Mouse (Mus musculus) left cerebral cortex, adult 2 months (tissue): Measurements from ENCODE around the gene Apaf1. TPM values are rescaled to one million over a fixed set of nuclear protein-coding genes. Genes with fewer than 3 reads are reported as not detected.

Experiments
- DNase-seq, 2 experiments: peaks; one replicate each; pipeline ENCODE4 v3.0.0; 2021 to 2022; ENCODE audit warnings: low spot score in 2 of 2, mixed read lengths in 1 of 2; ENCODE audit errors: extremely low spot score in 1 of 2
- H3K27ac ChIP-seq: fragments of 200-600 bp; 2 replicates; pipeline ENCODE4 v1.8.1; 2022
- H3K4me3 ChIP-seq: fragments of 200-600 bp; 2 replicates; pipeline ENCODE4 v1.8.1; 2022
- CTCF ChIP-seq: fragments of 200-600 bp; IDR thresholded peaks from 2 replicates; pipeline ENCODE4 v1.8.1; 2022; ENCODE audit warnings: antibody characterized with exemption, mild to moderate bottlenecking, moderate library complexity
- intact Hi-C: fragments of 180-260 bp; cut with DNase I; formaldehyde crosslinking; loops from one replicate; pipeline ENCODE4 v1.15.1; 2025
- total RNA-seq, 2 experiments: library from RNA; stranded (reverse); gene quantifications; 2 replicates each; pipeline ENCODE4 v1.2.3; 2021

The Apaf1 gene
- total RNA-seq, 2 experiments from 2014 or later = 11.0 to 13.7 TPM

DNA sequence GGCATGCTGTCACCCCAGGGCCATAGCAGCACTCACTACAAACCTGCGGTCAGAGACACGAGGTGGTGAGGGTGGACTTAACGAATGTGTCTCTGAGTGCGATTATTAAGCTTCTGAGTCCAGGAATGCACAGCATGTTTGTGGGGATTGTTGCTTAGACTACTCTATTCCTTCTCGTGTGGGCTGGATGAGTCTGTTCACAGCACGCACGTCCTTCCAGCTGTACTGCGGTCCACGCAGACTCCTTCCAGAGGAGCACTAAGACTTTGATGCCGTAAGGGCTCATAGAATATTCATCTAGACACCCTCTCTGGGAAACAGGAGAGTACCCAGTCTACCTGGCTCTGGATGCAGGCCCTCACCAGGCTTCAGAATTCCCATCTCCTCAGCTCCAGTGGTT, 114.3 kb downstream of the Apaf1 start:
- no peak overlapping the region for H3K4me3 ChIP-seq
- H3K27ac ChIP-seq = peak overlapping the region; percentile 77
- intact Hi-C loops = loop anchor here (5.0 kb wide), 4 partner anchors 64 to 246 kb away; no protein-coding TSS in a partner anchor
- no peak for DNase-seq
- TF ChIP-seq CTCF = no peak

GRCm38 (mm10) chr10:90966821-90967220, 115.7 kb downstream of the Apaf1 start:
- Histone ChIP-seq H3K4me3 (no peak overlapping the region), H3K27ac (peak overlapping the region; percentile 85)
- DNase-seq = peak; percentile 66 to 79
- TF ChIP-seq CTCF = no peak; the same call in 1 of the 2 replicates
- intact Hi-C loops = loop anchor here (2.0 to 5.0 kb wide), 5 partner anchors 34 to 245 kb away; no protein-coding TSS in a partner anchor

- Histone ChIP-seq H3K27ac (peak overlapping the region; percentile 85), H3K4me3 (no peak overlapping the region)
- intact Hi-C loops = loop anchor here (2.0 to 5.0 kb wide), 5 partner anchors 35 to 243 kb away; no protein-coding TSS in a partner anchor
- peak in 1 of 2 experiments; percentile 52 for DNase-seq
- TF ChIP-seq CTCF = no peak
Measured at GRCm38 (mm10) chr10:90965671-90966315, 116.8 kb downstream of the Apaf1 start.

GRCm38 (mm10) chr10:90964511-90964910, 118.1 kb downstream of the Apaf1 start:
- H3K4me3 ChIP-seq = no peak overlapping the region
- intact Hi-C loops = no loop called here
- DNase-seq = no peak
- no peak for TF ChIP-seq CTCF
- H3K27ac ChIP-seq = peak overlapping the region; percentile 85

DNA sequence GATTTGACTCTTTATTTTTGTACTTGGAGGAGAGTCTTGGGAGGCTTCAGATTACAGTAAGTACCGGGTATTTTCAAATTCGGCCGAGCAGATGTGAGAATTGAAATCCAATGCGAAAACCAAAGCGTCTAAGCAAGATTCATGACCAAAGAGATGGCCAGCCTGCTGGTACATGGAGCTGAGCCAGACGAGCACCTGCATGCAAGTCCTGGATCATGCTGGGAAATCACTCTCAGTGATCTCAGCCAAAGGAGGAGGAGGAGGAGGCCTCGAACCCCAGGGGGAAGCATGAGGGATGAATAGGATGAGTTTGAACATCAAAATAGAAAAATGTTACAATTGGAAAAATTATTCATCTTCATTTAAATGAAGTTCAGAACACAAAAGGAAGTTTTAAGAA, 122.2 kb downstream of the Apaf1 start:
- intact Hi-C loops = no loop called here
- no peak for DNase-seq
- no peak for TF ChIP-seq CTCF
- Histone ChIP-seq H3K4me3 (no peak overlapping the region), H3K27ac (0 out of 2 replicates have a peak overlapping the region, but pooled peaks have one; percentile 28)

DNA sequence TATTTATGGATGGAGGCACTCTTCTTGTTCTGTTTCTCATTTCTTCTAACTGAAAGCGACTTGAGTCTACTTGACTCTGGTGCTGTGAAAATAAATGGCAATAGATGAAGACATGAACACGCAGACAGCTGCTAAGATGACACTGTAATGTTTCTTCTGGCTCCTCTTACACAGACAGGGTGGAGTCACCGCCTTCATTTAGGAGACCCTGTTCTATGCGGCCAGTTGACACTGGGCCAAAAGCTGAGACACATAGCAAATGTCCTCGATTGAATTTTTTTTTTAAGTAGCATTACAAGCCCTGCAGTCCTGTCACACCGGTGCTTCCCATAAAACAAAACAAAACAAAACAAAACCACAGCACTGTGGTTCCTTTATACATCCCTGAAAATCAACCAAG, 128.7 kb downstream of the Apaf1 start:
- DNase-seq = no peak
- no peak for TF ChIP-seq CTCF
- Histone ChIP-seq H3K4me3 (no peak overlapping the region), H3K27ac (peak overlapping the region; percentile 3)
- intact Hi-C loops = no loop called here

DNA sequence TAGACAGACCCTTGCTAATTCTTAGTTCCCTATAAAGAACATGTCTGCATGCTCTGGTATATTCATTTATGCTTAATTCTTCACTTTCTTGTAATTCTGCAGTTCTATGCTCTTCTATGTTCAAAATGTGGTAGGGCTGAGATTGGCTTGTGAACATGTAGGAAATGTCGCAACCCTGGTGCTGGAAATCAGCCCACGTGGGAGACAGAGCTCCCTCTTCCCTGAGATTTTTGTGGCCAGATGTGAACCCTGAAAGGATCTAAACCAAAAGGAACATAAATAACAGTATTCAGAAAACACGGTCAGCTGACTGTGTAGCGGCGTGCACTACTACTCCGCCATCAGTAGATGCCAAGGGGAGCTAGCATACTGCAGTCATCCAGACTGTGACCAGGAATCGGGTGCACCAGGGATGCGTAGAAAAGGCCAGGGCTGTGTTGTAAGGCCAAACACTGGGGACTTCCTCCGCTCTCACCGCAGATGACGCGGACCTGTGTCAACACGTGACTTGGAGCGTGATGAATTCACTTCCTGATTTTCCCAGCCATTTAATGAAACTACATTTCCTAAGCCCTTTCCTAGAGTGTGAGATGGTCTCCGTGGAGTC, 129.4 kb downstream of the Apaf1 start:
- H3K4me3 ChIP-seq = no peak overlapping the region
- intact Hi-C loops = no loop called here
- no peak for TF ChIP-seq CTCF
- no peak for DNase-seq
- peak overlapping the region; percentile 3 for H3K27ac ChIP-seq

- no peak overlapping the region for H3K4me3 ChIP-seq
- DNase-seq = peak in 1 of 2 experiments; percentile 44
- TF ChIP-seq CTCF = no peak
- H3K27ac ChIP-seq = peak overlapping the region; percentile 68
- intact Hi-C loops = no loop called here
Measured at GRCm38 (mm10) chr10:90947608-90948373, 134.8 kb downstream of the Apaf1 start.

DNA sequence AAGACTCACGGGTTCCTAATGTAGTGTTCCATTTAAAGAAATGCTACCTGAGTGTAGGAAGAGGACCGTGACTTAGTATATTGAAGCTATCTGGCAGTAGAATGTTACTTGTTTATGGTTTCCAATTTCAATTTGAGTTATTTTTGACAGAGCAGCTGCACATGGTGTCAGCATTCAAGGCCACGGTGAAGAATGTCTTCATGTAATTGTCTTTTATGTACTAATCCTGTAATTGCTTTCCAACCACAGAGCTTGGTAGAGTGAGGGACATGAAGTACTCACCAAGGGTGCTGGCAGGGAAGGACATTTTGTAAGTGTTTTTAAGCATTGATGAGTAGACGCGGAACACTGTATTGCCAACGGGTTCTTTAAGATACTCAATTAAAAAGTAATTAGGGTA, 135.5 kb downstream of the Apaf1 start:
- TF ChIP-seq CTCF = no peak
- Histone ChIP-seq H3K4me3 (no peak overlapping the region), H3K27ac (peak overlapping the region; percentile 68)
- DNase-seq = no peak
- intact Hi-C loops = no loop called here

- no peak for TF ChIP-seq CTCF
- intact Hi-C loops = no loop called here
- DNase-seq = no peak
- H3K4me3 ChIP-seq = no peak overlapping the region
- H3K27ac ChIP-seq = peak overlapping the region; percentile 76
Measured at GRCm38 (mm10) chr10:90942001-90942700, 140.4 kb downstream of the Apaf1 start.
